Mouse (Mus musculus): Measurements from ENCODE around the gene Astn2. TPM values are rescaled to one million over a fixed set of nuclear protein-coding genes. Genes with fewer than 3 reads are reported as not detected.

Astn2 gene
- polyA plus RNA-seq, 1 experiment, result not detected

- no peaks in the 10 kb centered on the region for H3K79me2 ChIP-seq (ENCODE audit: control insufficient read depth, insufficient read depth)
- H3K79me3 ChIP-seq (ENCODE audit: low read depth), result no peaks in the 10 kb centered on the region
- H3ac ChIP-seq (ENCODE audit: control insufficient read depth, insufficient read length, low read depth), result no peak overlapping the region
- no peak overlapping the region for H3K4me3 ChIP-seq (ENCODE audit: insufficient read depth, poor library complexity, severe bottlenecking)
- H3K27me3 ChIP-seq (ENCODE audit: control insufficient read depth, insufficient read depth, insufficient read length), result peaks cover 4% of the 10 kb centered on the region
- H3K36me3 ChIP-seq (ENCODE audit: control insufficient read depth, insufficient read depth), result no peaks in the 10 kb centered on the region
- TF ChIP-seq MAX (IDR thresholded peaks at IDR 0.05) (no peak), CEBPB (IDR thresholded peaks at IDR 0.05; ENCODE audit: low read depth) (no peak), USF1 (IDR thresholded peaks at IDR 0.05; ENCODE audit: low read depth) (no peak), CTCF (IDR thresholded peaks at IDR 0.05; ENCODE audit: control insufficient read depth, insufficient read depth, insufficient read length) (no peak), MYOG (IDR thresholded peaks at IDR 0.05; ENCODE audit: control insufficient read depth, extremely low read depth, insufficient read length) (no peak), MYOD1 (IDR thresholded peaks at IDR 0.05; ENCODE audit: control insufficient read depth, insufficient read length, low read depth) (no peak), FOSL1 (IDR thresholded peaks at IDR 0.05; ENCODE audit: insufficient read depth, low read length, poor library complexity, severe bottlenecking) (no peak)
Measured at GRCm38 (mm10) chr4:66403708-66404200, 657 bp downstream of the Astn2 start.

GRCm38 (mm10) chr4:66403116-66403707, 1.2 kb downstream of the Astn2 start:
- no peak overlapping the region for H3ac ChIP-seq (ENCODE audit: control insufficient read depth, insufficient read length, low read depth)
- no peak overlapping the region for H3K4me3 ChIP-seq (ENCODE audit: insufficient read depth, poor library complexity, severe bottlenecking)
- peaks cover 4% of the 10 kb centered on the region for H3K27me3 ChIP-seq (ENCODE audit: control insufficient read depth, insufficient read depth, insufficient read length)
- TF ChIP-seq MYOD1 (IDR thresholded peaks at IDR 0.05; ENCODE audit: control insufficient read depth, insufficient read length, low read depth) (no peak), USF1 (IDR thresholded peaks at IDR 0.05; ENCODE audit: low read depth) (no peak), CEBPB (IDR thresholded peaks at IDR 0.05; ENCODE audit: low read depth) (no peak), MYOG (IDR thresholded peaks at IDR 0.05; ENCODE audit: control insufficient read depth, extremely low read depth, insufficient read length) (no peak), FOSL1 (IDR thresholded peaks at IDR 0.05; ENCODE audit: insufficient read depth, low read length, poor library complexity, severe bottlenecking) (no peak), MAX (IDR thresholded peaks at IDR 0.05) (no peak), CTCF (IDR thresholded peaks at IDR 0.05; ENCODE audit: control insufficient read depth, insufficient read depth, insufficient read length) (no peak)
- no peaks in the 10 kb centered on the region for H3K79me2 ChIP-seq (ENCODE audit: control insufficient read depth, insufficient read depth)
- H3K79me3 ChIP-seq (ENCODE audit: low read depth), result no peaks in the 10 kb centered on the region
- H3K36me3 ChIP-seq (ENCODE audit: control insufficient read depth, insufficient read depth), result no peaks in the 10 kb centered on the region

- TF ChIP-seq CEBPB (IDR thresholded peaks at IDR 0.05; ENCODE audit: low read depth), result no peak
- TF ChIP-seq CTCF (IDR thresholded peaks at IDR 0.05; ENCODE audit: control insufficient read depth, insufficient read depth, insufficient read length), result no peak
- no peak for TF ChIP-seq MAX (IDR thresholded peaks at IDR 0.05)
- TF ChIP-seq MYOG (IDR thresholded peaks at IDR 0.05; ENCODE audit: control insufficient read depth, extremely low read depth, insufficient read length), result no peak
- no peak for TF ChIP-seq FOSL1 (IDR thresholded peaks at IDR 0.05; ENCODE audit: insufficient read depth, low read length, poor library complexity, severe bottlenecking)
- TF ChIP-seq USF1 (IDR thresholded peaks at IDR 0.05; ENCODE audit: low read depth), result no peak
- H3K4me3 ChIP-seq (ENCODE audit: insufficient read depth, poor library complexity, severe bottlenecking), result no peak overlapping the region
- no peaks in the 10 kb centered on the region for H3K36me3 ChIP-seq (ENCODE audit: control insufficient read depth, insufficient read depth)
Measured at GRCm38 (mm10) chr4:66402611-66403010, 1.8 kb downstream of the Astn2 start.

GRCm38 (mm10) chr4:66401186-66401681, 3.2 kb downstream of the Astn2 start:
- Histone ChIP-seq H3K27me3 (ENCODE audit: control insufficient read depth, insufficient read depth, insufficient read length) (peaks cover 4% of the 10 kb centered on the region), H3K79me3 (ENCODE audit: low read depth) (no peaks in the 10 kb centered on the region), H3ac (ENCODE audit: control insufficient read depth, insufficient read length, low read depth) (no peak overlapping the region), H3K79me2 (ENCODE audit: control insufficient read depth, insufficient read depth) (no peaks in the 10 kb centered on the region), H3K4me3 (ENCODE audit: insufficient read depth, poor library complexity, severe bottlenecking) (no peak overlapping the region), H3K36me3 (ENCODE audit: control insufficient read depth, insufficient read depth) (no peaks in the 10 kb centered on the region)
- TF ChIP-seq FOSL1 (IDR thresholded peaks at IDR 0.05; ENCODE audit: insufficient read depth, low read length, poor library complexity, severe bottlenecking) (no peak), MYOG (IDR thresholded peaks at IDR 0.05; ENCODE audit: control insufficient read depth, extremely low read depth, insufficient read length) (no peak), CEBPB (IDR thresholded peaks at IDR 0.05; ENCODE audit: low read depth) (no peak), CTCF (IDR thresholded peaks at IDR 0.05; ENCODE audit: control insufficient read depth, insufficient read depth, insufficient read length) (no peak), USF1 (IDR thresholded peaks at IDR 0.05; ENCODE audit: low read depth) (no peak), MAX (IDR thresholded peaks at IDR 0.05) (no peak), MYOD1 (IDR thresholded peaks at IDR 0.05; ENCODE audit: control insufficient read depth, insufficient read length, low read depth) (no peak)

More at GRCm38 (mm10) chr4:66402611-66403010, 1.8 kb downstream of the Astn2 start:
- H3K79me2 ChIP-seq (ENCODE audit: control insufficient read depth, insufficient read depth), result no peaks in the 10 kb centered on the region
- H3ac ChIP-seq (ENCODE audit: control insufficient read depth, insufficient read length, low read depth), result no peak overlapping the region
- H3K27me3 ChIP-seq (ENCODE audit: control insufficient read depth, insufficient read depth, insufficient read length), result peaks cover 4% of the 10 kb centered on the region
- no peaks in the 10 kb centered on the region for H3K79me3 ChIP-seq (ENCODE audit: low read depth)

- TF ChIP-seq USF1 (IDR thresholded peaks at IDR 0.05; ENCODE audit: low read depth), result no peak
- no peak for TF ChIP-seq MYOD1 (IDR thresholded peaks at IDR 0.05; ENCODE audit: control insufficient read depth, insufficient read length, low read depth)
- TF ChIP-seq CEBPB (IDR thresholded peaks at IDR 0.05; ENCODE audit: low read depth), result no peak
- TF ChIP-seq MAX (IDR thresholded peaks at IDR 0.05), result no peak
- no peak for TF ChIP-seq MYOG (IDR thresholded peaks at IDR 0.05; ENCODE audit: control insufficient read depth, extremely low read depth, insufficient read length)
- no peak for TF ChIP-seq CTCF (IDR thresholded peaks at IDR 0.05; ENCODE audit: control insufficient read depth, insufficient read depth, insufficient read length)
- no peak for TF ChIP-seq FOSL1 (IDR thresholded peaks at IDR 0.05; ENCODE audit: insufficient read depth, low read length, poor library complexity, severe bottlenecking)
- H3K4me3 ChIP-seq (ENCODE audit: insufficient read depth, poor library complexity, severe bottlenecking), result no peak overlapping the region
- H3K79me3 ChIP-seq (ENCODE audit: low read depth), result no peaks in the 10 kb centered on the region
- H3K27me3 ChIP-seq (ENCODE audit: control insufficient read depth, insufficient read depth, insufficient read length), result no peaks in the 10 kb centered on the region
- H3K36me3 ChIP-seq (ENCODE audit: control insufficient read depth, insufficient read depth), result no peaks in the 10 kb centered on the region
- H3ac ChIP-seq (ENCODE audit: control insufficient read depth, insufficient read length, low read depth), result no peak overlapping the region
- no peaks in the 10 kb centered on the region for H3K79me2 ChIP-seq (ENCODE audit: control insufficient read depth, insufficient read depth)
Measured at GRCm38 (mm10) chr4:66399066-66399465, 5.3 kb downstream of the Astn2 start.
